Mouse (Mus musculus): ENCODE data around the gene Hoxd9. TPM values are rescaled to one million over a fixed set of nuclear protein-coding genes. Genes with fewer than 3 reads are reported as not detected.
A peak's percentile ranks its signal among the peaks of the same experiment; 100 is the strongest.

The Hoxd9 gene
- polyA plus RNA-seq, 1 experiment from 2014 or later = 0.15 TPM

DNA sequence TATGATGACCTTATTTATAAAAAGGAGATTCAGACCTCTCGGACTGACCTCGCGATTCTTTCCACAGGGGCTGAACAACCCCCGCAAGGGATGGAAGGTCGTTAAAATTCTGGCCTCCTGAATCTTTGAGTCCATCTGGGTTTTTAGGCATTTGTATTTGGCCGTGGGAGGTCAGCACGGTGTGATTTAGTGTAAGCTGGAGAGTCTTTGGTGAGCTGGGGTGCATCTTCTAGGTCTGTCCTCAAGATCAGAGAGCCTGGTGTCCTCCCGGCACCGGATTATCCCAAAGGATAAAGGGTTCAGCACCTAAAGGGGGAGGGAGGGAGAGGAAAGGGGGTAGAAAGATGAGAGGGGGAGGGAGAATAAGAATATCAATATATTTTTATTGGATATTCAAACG, 5.8 kb downstream of the Hoxd9 start:
- H3K36me3 ChIP-seq = no peaks in the 10 kb centered on the region
- H3K9me3 ChIP-seq (replicated peaks) = no peaks in the 10 kb centered on the region
- H3K4me2 ChIP-seq = no peak overlapping the region
- H3K27ac ChIP-seq = no peak overlapping the region
- H3K4me1 ChIP-seq (replicated peaks) = peaks cover 19% of the 10 kb centered on the region
- H3K9ac ChIP-seq = no peak overlapping the region
- no peak overlapping the region for H3K4me3 ChIP-seq
- WGBS = 16% methylated on average over 10 of the region's 10 CpGs
- no peak for ATAC-seq (replicated peaks; ENCODE audit: insufficient number of reproducible peaks, insufficient read depth, low FRiP score, low read depth)
- peaks cover 98% of the 10 kb centered on the region for H3K27me3 ChIP-seq

GRCm38 (mm10) chr2:74703720-74704392, 6.3 kb downstream of the Hoxd9 start:
- H3K4me1 ChIP-seq (replicated peaks) = peaks cover 14% of the 10 kb centered on the region
- H3K9ac ChIP-seq = no peak overlapping the region
- peak overlapping the region; percentile 53; the same call in 1 of the 2 replicates for H3K4me3 ChIP-seq
- 0 out of 2 replicates have a peak overlapping the region, but pooled peaks have one; percentile 90 for H3K4me2 ChIP-seq
- H3K27ac ChIP-seq = no peak overlapping the region
- H3K9me3 ChIP-seq (replicated peaks) = no peaks in the 10 kb centered on the region
- H3K36me3 ChIP-seq = no peaks in the 10 kb centered on the region
- 6% methylated on average over 26 of the region's 26 CpGs for WGBS
- ATAC-seq (replicated peaks; ENCODE audit: insufficient number of reproducible peaks, insufficient read depth, low FRiP score, low read depth) = no peak
- peaks cover 98% of the 10 kb centered on the region for H3K27me3 ChIP-seq

GRCm38 (mm10) chr2:74704393-74704998, 7.0 kb downstream of the Hoxd9 start, which contains the start of gene Hoxd8:
Gene Hoxd8, plus strand, starts transcription at chr2:74704615.
- Histone ChIP-seq H3K27me3 (peaks cover 98% of the 10 kb centered on the region), H3K4me1 (replicated peaks) (peaks cover 14% of the 10 kb centered on the region), H3K36me3 (no peaks in the 10 kb centered on the region), H3K4me2 (peak within 1 kb of the TSS; percentile 90), H3K9ac (peak within 1 kb of the TSS; percentile 46), H3K27ac (no peak within 1 kb of the TSS), H3K4me3 (peak within 1 kb of the TSS; percentile 53), H3K9me3 (replicated peaks) (no peaks in the 10 kb centered on the region)
- no peak for ATAC-seq (replicated peaks; ENCODE audit: insufficient number of reproducible peaks, insufficient read depth, low FRiP score, low read depth)
- WGBS = under 1% methylated on average over 40 of the region's 52 CpGs

GRCm38 (mm10) chr2:74704999-74705466, 7.5 kb downstream of the Hoxd9 start:
- WGBS = under 1% methylated on average over 33 of the region's 66 CpGs
- Histone ChIP-seq H3K27ac (no peak overlapping the region), H3K27me3 (peaks cover 98% of the 10 kb centered on the region), H3K4me1 (replicated peaks) (peaks cover 14% of the 10 kb centered on the region), H3K36me3 (no peaks in the 10 kb centered on the region), H3K4me2 (peak overlapping the region; percentile 90), H3K4me3 (peak overlapping the region; percentile 53), H3K9me3 (replicated peaks) (no peaks in the 10 kb centered on the region), H3K9ac (peak overlapping the region; percentile 46)
- peak; percentile 47; the same call in 1 of the 2 replicates for ATAC-seq (replicated peaks; ENCODE audit: insufficient number of reproducible peaks, insufficient read depth, low FRiP score, low read depth)

DNA sequence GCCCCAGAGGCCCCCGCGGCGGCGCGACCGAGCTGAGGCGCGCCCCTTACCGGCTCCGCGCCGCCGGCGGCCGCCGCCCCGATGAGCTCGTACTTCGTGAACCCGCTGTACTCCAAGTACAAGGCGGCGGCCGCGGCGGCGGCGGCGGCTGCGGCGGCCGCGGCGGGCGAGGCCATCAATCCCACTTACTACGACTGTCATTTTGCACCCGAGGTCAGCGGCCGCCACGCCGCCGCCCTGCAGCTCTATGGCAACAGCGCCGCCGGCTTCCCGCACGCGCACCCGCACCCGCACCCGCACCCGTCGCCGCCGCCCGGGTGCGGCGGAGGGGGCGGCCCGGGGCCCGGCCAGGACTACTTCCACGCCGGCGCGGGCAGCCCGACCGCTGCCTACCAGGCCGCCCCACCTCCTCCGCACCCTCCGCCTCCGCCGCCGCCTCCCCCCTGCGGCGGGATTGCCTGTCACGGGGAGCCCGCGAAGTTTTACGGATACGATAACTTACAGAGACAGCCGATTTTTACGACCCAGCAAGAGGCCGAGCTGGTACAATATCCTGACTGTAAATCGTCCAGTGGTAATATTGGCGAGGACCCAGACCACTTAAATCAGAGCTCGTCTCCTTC, 8.1 kb downstream of the Hoxd9 start:
- under 1% methylated on average over 70 of the region's 85 CpGs for WGBS
- peak overlapping the region; percentile 46 for H3K9ac ChIP-seq
- peak overlapping the region; percentile 90 for H3K4me2 ChIP-seq
- peaks cover 98% of the 10 kb centered on the region for H3K27me3 ChIP-seq
- H3K4me1 ChIP-seq (replicated peaks) = peaks cover 14% of the 10 kb centered on the region
- no peaks in the 10 kb centered on the region for H3K36me3 ChIP-seq
- no peaks in the 10 kb centered on the region for H3K9me3 ChIP-seq (replicated peaks)
- peak overlapping the region; percentile 53 for H3K4me3 ChIP-seq
- ATAC-seq (replicated peaks; ENCODE audit: insufficient number of reproducible peaks, insufficient read depth, low FRiP score, low read depth) = 0 out of 2 replicates have a peak, but pooled peaks have one; percentile 14
- no peak overlapping the region for H3K27ac ChIP-seq

- H3K36me3 ChIP-seq = no peaks in the 10 kb centered on the region
- 3% methylated on average over 13 of the region's 13 CpGs for WGBS
- H3K4me1 ChIP-seq (replicated peaks) = peaks cover 14% of the 10 kb centered on the region
- no peak overlapping the region for H3K4me2 ChIP-seq
- no peak for ATAC-seq (replicated peaks; ENCODE audit: insufficient number of reproducible peaks, insufficient read depth, low FRiP score, low read depth)
- peak overlapping the region; percentile 53; the same call in 1 of the 2 replicates for H3K4me3 ChIP-seq
- H3K9ac ChIP-seq = no peak overlapping the region
- H3K27ac ChIP-seq = no peak overlapping the region
- peaks cover 96% of the 10 kb centered on the region for H3K27me3 ChIP-seq
- H3K9me3 ChIP-seq (replicated peaks) = no peaks in the 10 kb centered on the region
Observed at GRCm38 (mm10) chr2:74706393-74706960, 8.9 kb downstream of the Hoxd9 start.

- H3K4me2 ChIP-seq = no peak overlapping the region
- no peak overlapping the region for H3K27ac ChIP-seq
- peaks cover 97% of the 10 kb centered on the region for H3K27me3 ChIP-seq
- no peak overlapping the region for H3K9ac ChIP-seq
- no peaks in the 10 kb centered on the region for H3K9me3 ChIP-seq (replicated peaks)
- no peak overlapping the region for H3K4me3 ChIP-seq
- H3K36me3 ChIP-seq = no peaks in the 10 kb centered on the region
- WGBS = 16% methylated on average over 7 of the region's 7 CpGs
- peaks cover 24% of the 10 kb centered on the region for H3K4me1 ChIP-seq (replicated peaks)
- no peak for ATAC-seq (replicated peaks; ENCODE audit: insufficient number of reproducible peaks, insufficient read depth, low FRiP score, low read depth)
Observed at GRCm38 (mm10) chr2:74707599-74707998, 10.1 kb downstream of the Hoxd9 start.

DNA sequence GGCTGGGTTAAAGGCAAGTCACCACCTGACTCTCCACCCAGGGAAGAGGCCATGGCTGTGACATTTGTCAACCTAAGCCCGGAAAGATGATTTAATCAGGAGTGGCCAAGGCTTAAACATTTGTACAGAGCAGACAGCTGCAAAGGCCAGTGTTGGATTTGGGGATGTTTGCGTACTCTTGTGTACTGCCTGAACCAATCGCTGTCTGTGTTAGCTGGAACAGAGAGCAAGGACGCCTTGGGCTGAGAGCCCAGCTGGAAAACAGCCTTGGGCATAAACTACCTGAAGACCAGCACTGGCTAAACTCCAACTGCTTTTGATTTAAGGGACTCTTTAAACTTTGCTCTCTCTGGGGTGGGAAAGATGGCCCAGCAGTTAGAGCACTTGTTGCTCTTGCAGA, 11.1 kb downstream of the Hoxd9 start:
- Histone ChIP-seq H3K4me1 (replicated peaks) (peaks cover 24% of the 10 kb centered on the region), H3K27ac (no peak overlapping the region), H3K9ac (no peak overlapping the region), H3K9me3 (replicated peaks) (no peaks in the 10 kb centered on the region), H3K4me2 (no peak overlapping the region), H3K27me3 (peaks cover 97% of the 10 kb centered on the region), H3K36me3 (no peaks in the 10 kb centered on the region), H3K4me3 (no peak overlapping the region)
- WGBS = 15% methylated on average over 4 of the region's 4 CpGs
- ATAC-seq (replicated peaks; ENCODE audit: insufficient number of reproducible peaks, insufficient read depth, low FRiP score, low read depth) = no peak

- Histone ChIP-seq H3K4me3 (no peak overlapping the region), H3K36me3 (no peaks in the 10 kb centered on the region), H3K4me1 (replicated peaks) (peaks cover 20% of the 10 kb centered on the region), H3K4me2 (no peak overlapping the region), H3K27ac (no peak overlapping the region), H3K9me3 (replicated peaks) (no peaks in the 10 kb centered on the region), H3K27me3 (peaks cover 97% of the 10 kb centered on the region), H3K9ac (no peak overlapping the region)
- 11% methylated on average over 5 of the region's 5 CpGs for WGBS
- ATAC-seq (replicated peaks; ENCODE audit: insufficient number of reproducible peaks, insufficient read depth, low FRiP score, low read depth) = no peak
Observed at GRCm38 (mm10) chr2:74709465-74710419, 12.2 kb downstream of the Hoxd9 start.

GRCm38 (mm10) chr2:74710929-74711543, 13.5 kb downstream of the Hoxd9 start:
- Histone ChIP-seq H3K27me3 (peaks cover 97% of the 10 kb centered on the region), H3K9ac (no peak overlapping the region), H3K36me3 (no peaks in the 10 kb centered on the region), H3K9me3 (replicated peaks) (no peaks in the 10 kb centered on the region), H3K4me3 (no peak overlapping the region), H3K4me2 (no peak overlapping the region), H3K27ac (no peak overlapping the region), H3K4me1 (replicated peaks) (peaks cover 16% of the 10 kb centered on the region)
- WGBS = under 1% methylated on average over 16 of the region's 16 CpGs
- ATAC-seq (replicated peaks; ENCODE audit: insufficient number of reproducible peaks, insufficient read depth, low FRiP score, low read depth) = no peak

All from heart, embryonic 15.5 days (tissue).